Mouse (Mus musculus) testis, adult 2 months (tissue): Measurements from ENCODE around the gene Ky.

ENCODE experiments used
- CTCF ChIP-seq: fragments of 200-500 bp; IDR thresholded peaks from 2 replicates; pipeline ENCODE4 v1.5.1; 2012; ENCODE audit warnings: low read depth, mild to moderate bottlenecking, inconsistent platforms, low read length, moderate library complexity; ENCODE audit not compliant: control insufficient read depth, insufficient read depth, insufficient replicate concordance
- POLR2A ChIP-seq: fragments of 200-500 bp; IDR thresholded peaks from 2 replicates; pipeline ENCODE4 v1.6.1; 2012; ENCODE audit warnings: low read depth, mild to moderate bottlenecking, inconsistent platforms, low read length, moderate library complexity; ENCODE audit not compliant: control insufficient read depth

- no peak for TF ChIP-seq POLR2A
- no peak for TF ChIP-seq CTCF
Measured at GRCm38 (mm10) chr9:102544116-102544772, 38.7 kb downstream of the Ky start.
